Mouse (Mus musculus) urinary bladder, postnatal 4 days (tissue): ENCODE results near the gene Fam222b.
"Not testable (repeated sequence)": the region's sequence is repeated elsewhere in the genome, so short reads cannot be mapped to it uniquely, and the experiment has no call there.

Experiments
- DNase-seq, 2 experiments: peaks; one replicate each; pipeline ENCODE4 v3.0.0; 2021 to 2022; ENCODE audit warnings: low spot score in 2 of 2

Fam222b gene

GRCm38 (mm10) chr11:78094504-78095143, at the start of gene Fam222b:
Gene Fam222b, plus strand, starts transcription at chr11:78094660.
- DNase-seq, result peak; percentile 91 to 93

- peak in 1 of 2 experiments; percentile 54 for DNase-seq
Measured at GRCm38 (mm10) chr11:78044758-78045251, 49.7 kb upstream of the Fam222b start.

GRCm38 (mm10) chr11:78048637-78049036, 45.8 kb upstream of the Fam222b start:
- not testable (repeated sequence) for DNase-seq

GRCm38 (mm10) chr11:78053078-78053477, 41.4 kb upstream of the Fam222b start:
- DNase-seq, result no peak

GRCm38 (mm10) chr11:78056946-78057345, 37.5 kb upstream of the Fam222b start:
- no peak for DNase-seq

GRCm38 (mm10) chr11:78059833-78060757, 34.4 kb upstream of the Fam222b start:
- peak; percentile 64 to 70 for DNase-seq

GRCm38 (mm10) chr11:78062563-78062962, 31.9 kb upstream of the Fam222b start:
- DNase-seq, result no peak

GRCm38 (mm10) chr11:78065906-78066305, 28.6 kb upstream of the Fam222b start:
- no peak for DNase-seq

- no peak for DNase-seq
Measured at GRCm38 (mm10) chr11:78066641-78067040, 27.8 kb upstream of the Fam222b start.

- no peak for DNase-seq
Measured at GRCm38 (mm10) chr11:78067566-78067965, 26.9 kb upstream of the Fam222b start.

- no peak for DNase-seq
Measured at GRCm38 (mm10) chr11:78069130-78069529, 25.3 kb upstream of the Fam222b start.

GRCm38 (mm10) chr11:78069646-78070045, 24.8 kb upstream of the Fam222b start:
- DNase-seq, result no peak

- no peak for DNase-seq
Measured at GRCm38 (mm10) chr11:78071938-78072337, 22.5 kb upstream of the Fam222b start.

- no peak for DNase-seq
Measured at GRCm38 (mm10) chr11:78072425-78073130, 21.9 kb upstream of the Fam222b start.

- no peak for DNase-seq
Measured at GRCm38 (mm10) chr11:78073577-78074276, 20.7 kb upstream of the Fam222b start.

GRCm38 (mm10) chr11:78074277-78074652, 20.2 kb upstream of the Fam222b start:
- DNase-seq, result no peak

- DNase-seq, result no peak
Measured at GRCm38 (mm10) chr11:78074666-78075065, 19.8 kb upstream of the Fam222b start.

- peak; percentile 75 to 80 for DNase-seq
Measured at GRCm38 (mm10) chr11:78079961-78080921, 14.2 kb upstream of the Fam222b start, which contains the start of gene Eral1. Gene Eral1, minus strand, starts transcription at chr11:78080383.

GRCm38 (mm10) chr11:78083595-78083994, 10.9 kb upstream of the Fam222b start:
- DNase-seq, result no peak

- DNase-seq, result no peak
Measured at GRCm38 (mm10) chr11:78086925-78087479, 7.5 kb upstream of the Fam222b start.
